In the genomic region with DNA sequence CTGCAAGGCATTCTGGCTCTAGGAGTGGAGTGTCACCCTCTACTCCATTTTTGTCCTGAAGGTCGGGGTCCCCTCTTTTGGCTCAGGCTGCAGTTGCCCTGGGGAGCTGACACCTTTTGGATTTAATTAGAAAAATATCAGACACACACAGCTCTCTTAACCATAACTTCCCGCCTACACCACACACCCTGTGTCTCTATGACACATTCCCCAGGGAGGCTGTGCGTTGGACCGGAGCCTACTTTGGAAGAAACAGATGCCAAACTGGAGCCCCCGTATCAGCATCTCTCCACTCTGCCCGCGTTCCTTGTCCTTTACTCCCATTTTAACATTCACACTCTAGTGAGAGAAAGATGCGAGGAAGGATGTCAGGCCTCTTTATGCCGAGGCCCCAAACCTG, we compare ENCODE assay signal across 11 mouse cellular contexts. TPM values are rescaled to one million over a fixed set of nuclear protein-coding genes. Genes with fewer than 3 reads are reported as not detected.
DNase-seq lines count a peak whose midpoint lies in the region; ATAC-seq and TF ChIP-seq lines count a peak whose summit lies in the region.
"Had no signal": no experiment of that assay in that cellular context is flagged by ENCODE, and none has a peak within 500 bp of the region (broad histone marks: within the 10 kb centered on the region; RNA-seq: fewer than 3 reads in every experiment).

No protein-coding gene starts in this region.

- WGBS in cerebellum, adult 2 months: 38% methylated on average over 9 of the region's 9 CpGs
- WGBS in limb, embryonic 12.5 days: 74% methylated on average over 9 of the region's 9 CpGs
- 83% methylated on average over 9 of the region's 9 CpGs for WGBS in limb, embryonic 10.5 days
- 58% methylated on average over 9 of the region's 9 CpGs for WGBS in limb, embryonic 14.5 days
- 71% methylated on average over 9 of the region's 9 CpGs for WGBS in stomach, embryonic 16.5 days

- TF ChIP-seq POLR2A in cerebellum, adult 2 months (IDR thresholded peaks at IDR 0.05; ENCODE audit: borderline replicate concordance, insufficient read depth, low read length): no peak
- TF ChIP-seq POLR2A in limb, embryonic 14.5 days (IDR thresholded peaks at IDR 0.05; ENCODE audit: borderline replicate concordance, extremely low read depth, insufficient read depth, insufficient read length): no peak

- H3K4me2 ChIP-seq in limb, embryonic 12.5 days: 0 out of 2 replicates have a peak overlapping the region, but pooled peaks have one; percentile 99
- H3K4me2 ChIP-seq in limb, embryonic 14.5 days (replicated peaks; ENCODE audit: low read depth, low read length, severe bottlenecking): peak overlapping the region; percentile 95
- peak overlapping the region; percentile 99 for H3K4me2 ChIP-seq in stomach, embryonic 16.5 days (ENCODE audit: low read depth, low read length)

- no peak for TF ChIP-seq CTCF in cerebellum, adult 2 months (IDR thresholded peaks at IDR 0.05; ENCODE audit: borderline replicate concordance, insufficient read depth, low read depth, low read length)

- no peak for ATAC-seq in limb, embryonic 12.5 days (ENCODE audit: insufficient number of reproducible peaks, insufficient read depth, low FRiP score, low TSS enrichment, low read depth)
- no peak for ATAC-seq in limb, embryonic 14.5 days (ENCODE audit: low FRiP score, low read depth)
- ATAC-seq in stomach, embryonic 16.5 days (ENCODE audit: insufficient read depth, low FRiP score): no peak
- ATAC-seq: inflammation-experienced regulatory T-cells, adult 6 months; liver, embryonic 12.5 days had no signal

- no peaks in the 10 kb centered on the region for H3K9me3 ChIP-seq in limb, embryonic 12.5 days
- H3K9me3 ChIP-seq in limb, embryonic 10.5 days (replicated peaks): no peaks in the 10 kb centered on the region
- no peaks in the 10 kb centered on the region for H3K9me3 ChIP-seq in limb, embryonic 14.5 days (ENCODE audit: control insufficient read depth, low read length)
- no peaks in the 10 kb centered on the region for H3K9me3 ChIP-seq in stomach, embryonic 16.5 days (replicated peaks; ENCODE audit: control insufficient read depth, low read length)
- H3K9me3 ChIP-seq: liver, embryonic 12.5 days had no signal

- peaks cover 12% of the 10 kb centered on the region for H3K4me1 ChIP-seq in cerebellum, adult 2 months (ENCODE audit: control insufficient read depth, insufficient read depth, low read length)
- peaks cover 20% of the 10 kb centered on the region for H3K4me1 ChIP-seq in limb, embryonic 12.5 days (replicated peaks)
- peaks cover 36% of the 10 kb centered on the region for H3K4me1 ChIP-seq in limb, embryonic 10.5 days
- H3K4me1 ChIP-seq in limb, embryonic 14.5 days (ENCODE audit: control insufficient read depth, insufficient read depth, low read length): peaks cover 4% of the 10 kb centered on the region
- peaks cover 14% of the 10 kb centered on the region; the same call in 1 of the 2 replicates for H3K4me1 ChIP-seq in stomach, embryonic 16.5 days (ENCODE audit: control insufficient read depth, insufficient read depth, low read length)

- no peak for DNase-seq in cerebellum, adult 2 months
- no peak for DNase-seq in cerebellum, postnatal 4 days (ENCODE audit: low spot score in 2 of 2)
- no peak for DNase-seq in limb, embryonic 10.5 days (ENCODE audit: low spot score)
- no peak for DNase-seq in limb, embryonic 14.5 days (ENCODE audit: low spot score)
- no peak for DNase-seq in adrenal gland, adult 18-20 months (ENCODE audit: low spot score in 2 of 2)
- DNase-seq in kidney, postnatal 25 days: no peak
- DNase-seq: adrenal gland, postnatal 25 days had no signal

- H3K27me3 ChIP-seq in cerebellum, adult 2 months (ENCODE audit: control insufficient read depth, insufficient read depth, low read length): no peaks in the 10 kb centered on the region
- peaks cover 36% of the 10 kb centered on the region for H3K27me3 ChIP-seq in limb, embryonic 12.5 days
- H3K27me3 ChIP-seq in limb, embryonic 10.5 days (ENCODE audit: low read depth, poor library complexity, severe bottlenecking): peaks cover 34% of the 10 kb centered on the region
- H3K27me3 ChIP-seq in limb, embryonic 14.5 days (ENCODE audit: control insufficient read depth, insufficient read depth, low read length): no peaks in the 10 kb centered on the region
- H3K27me3 ChIP-seq in stomach, embryonic 16.5 days (ENCODE audit: control insufficient read depth, insufficient read depth, low read length): no peaks in the 10 kb centered on the region

- H3K27ac ChIP-seq in cerebellum, adult 2 months (ENCODE audit: insufficient read depth, low read length): peak overlapping the region; percentile 34; the same call in 1 of the 2 replicates
- H3K27ac ChIP-seq in limb, embryonic 12.5 days: no peak overlapping the region
- H3K27ac ChIP-seq in limb, embryonic 10.5 days: no peak overlapping the region
- no peak overlapping the region for H3K27ac ChIP-seq in limb, embryonic 14.5 days (replicated peaks; ENCODE audit: low read depth, low read length)
- peak overlapping the region; percentile 72 for H3K27ac ChIP-seq in stomach, embryonic 16.5 days (ENCODE audit: low read length)
- H3K27ac ChIP-seq: liver, embryonic 12.5 days had no signal

- H3K4me3 ChIP-seq in cerebellum, adult 2 months (replicated peaks; ENCODE audit: insufficient read depth, low read depth, low read length): no peak overlapping the region
- no peak overlapping the region for H3K4me3 ChIP-seq in limb, embryonic 12.5 days (replicated peaks)
- no peak overlapping the region for H3K4me3 ChIP-seq in limb, embryonic 10.5 days
- no peak overlapping the region for H3K4me3 ChIP-seq in limb, embryonic 14.5 days (replicated peaks; ENCODE audit: low read length)
- H3K4me3 ChIP-seq in stomach, embryonic 16.5 days (replicated peaks; ENCODE audit: low read length): peak overlapping the region; percentile 82
- H3K4me3 ChIP-seq: liver, embryonic 12.5 days had no signal

- peaks cover 14% of the 10 kb centered on the region for H3K36me3 ChIP-seq in limb, embryonic 12.5 days
- H3K36me3 ChIP-seq in limb, embryonic 10.5 days: peaks cover 16% of the 10 kb centered on the region
- peaks cover 15% of the 10 kb centered on the region for H3K36me3 ChIP-seq in limb, embryonic 14.5 days (ENCODE audit: control insufficient read depth, insufficient read depth, low read length)
- H3K36me3 ChIP-seq in stomach, embryonic 16.5 days (ENCODE audit: control insufficient read depth, insufficient read depth, low read length): no peaks in the 10 kb centered on the region

- no peak overlapping the region for H3K9ac ChIP-seq in limb, embryonic 12.5 days (replicated peaks)
- H3K9ac ChIP-seq in limb, embryonic 14.5 days (ENCODE audit: low read depth, low read length, severe bottlenecking): no peak overlapping the region
- H3K9ac ChIP-seq in stomach, embryonic 16.5 days (ENCODE audit: low read length): peak overlapping the region; percentile 19; the same call in 1 of the 2 replicates
- H3K9ac ChIP-seq: liver, embryonic 12.5 days had no signal

RNA-seq across cellular contexts. Expression of a gene that starts 1.9 kb away (rescaled TPM):
- polyA plus RNA-seq in cerebellum, adult 2 months (2012; rRNA removed): 56.8 and 58.0 TPM in 2 replicates
- 2.5 and 3.3 TPM in 2 replicates for polyA plus RNA-seq in limb, embryonic 12.5 days (2016; fragmentation: Nextera tagmentation; extraction: Ambion mirVana)
- 1.4 and 1.9 TPM in 2 replicates for polyA plus RNA-seq in limb, embryonic 10.5 days (2016; fragmentation: Nextera tagmentation; extraction: Ambion mirVana)
- 31.4 and 41.8 TPM in 2 replicates for polyA plus RNA-seq in limb, embryonic 14.5 days (2012; rRNA removed)
- polyA plus RNA-seq in limb, embryonic 14.5 days (2014; fragmentation: Nextera tagmentation; extraction: Ambion mirVana): 8.8 and 8.9 TPM in 2 replicates
- polyA plus RNA-seq in stomach, embryonic 16.5 days (2015; fragmentation: Nextera tagmentation; extraction: Ambion mirVana): 6.5 and 7.8 TPM in 2 replicates
- total RNA-seq in adrenal gland, adult 18-20 months (2021): under 1 TPM; 0.36 to 0.58 TPM

RNA-seq across cellular contexts. Expression of a gene that starts 24.9 kb away (rescaled TPM):
- polyA plus RNA-seq in cerebellum, adult 2 months (2012; rRNA removed): 25.8 and 27.3 TPM in 2 replicates
- polyA plus RNA-seq in limb, embryonic 12.5 days (2016; fragmentation: Nextera tagmentation; extraction: Ambion mirVana): 5.6 and 5.8 TPM in 2 replicates
- polyA plus RNA-seq in limb, embryonic 10.5 days (2016; fragmentation: Nextera tagmentation; extraction: Ambion mirVana): 5.4 and 6.2 TPM in 2 replicates
- polyA plus RNA-seq in limb, embryonic 14.5 days (2012; rRNA removed): 10.5 and 11.4 TPM in 2 replicates
- polyA plus RNA-seq in limb, embryonic 14.5 days (2014; fragmentation: Nextera tagmentation; extraction: Ambion mirVana): 4.7 and 4.9 TPM in 2 replicates
- polyA plus RNA-seq in stomach, embryonic 16.5 days (2015; fragmentation: Nextera tagmentation; extraction: Ambion mirVana): 5.0 and 5.3 TPM in 2 replicates
- total RNA-seq in adrenal gland, adult 18-20 months (2021): 10 to 100 TPM; 20.0 to 22.2 TPM

RNA-seq across cellular contexts. Expression of a gene that starts 33.8 kb away (rescaled TPM):
- polyA plus RNA-seq in cerebellum, adult 2 months (2012; rRNA removed): 55.5 TPM in 2 replicates
- 48.1 and 54.1 TPM in 2 replicates for polyA plus RNA-seq in limb, embryonic 12.5 days (2016; fragmentation: Nextera tagmentation; extraction: Ambion mirVana)
- 46.7 and 51.9 TPM in 2 replicates for polyA plus RNA-seq in limb, embryonic 10.5 days (2016; fragmentation: Nextera tagmentation; extraction: Ambion mirVana)
- 52.4 and 56.8 TPM in 2 replicates for polyA plus RNA-seq in limb, embryonic 14.5 days (2012; rRNA removed)
- 34.1 and 40.4 TPM in 2 replicates for polyA plus RNA-seq in limb, embryonic 14.5 days (2014; fragmentation: Nextera tagmentation; extraction: Ambion mirVana)
- 25.1 and 26.3 TPM in 2 replicates for polyA plus RNA-seq in stomach, embryonic 16.5 days (2015; fragmentation: Nextera tagmentation; extraction: Ambion mirVana)
- total RNA-seq in adrenal gland, adult 18-20 months (2021): 10 to 100 TPM; 36.8 to 41.9 TPM

RNA-seq across cellular contexts. Expression of a gene that starts 43.2 kb away (rescaled TPM):
- 99.1 and 103 TPM in 2 replicates for polyA plus RNA-seq in cerebellum, adult 2 months (2012; rRNA removed)
- 32.7 and 35.3 TPM in 2 replicates for polyA plus RNA-seq in limb, embryonic 12.5 days (2016; fragmentation: Nextera tagmentation; extraction: Ambion mirVana)
- polyA plus RNA-seq in limb, embryonic 10.5 days (2016; fragmentation: Nextera tagmentation; extraction: Ambion mirVana): 22.8 and 25.0 TPM in 2 replicates
- polyA plus RNA-seq in limb, embryonic 14.5 days (2012; rRNA removed): 76.9 and 81.1 TPM in 2 replicates
- polyA plus RNA-seq in limb, embryonic 14.5 days (2014; fragmentation: Nextera tagmentation; extraction: Ambion mirVana): 19.8 and 23.5 TPM in 2 replicates
- polyA plus RNA-seq in stomach, embryonic 16.5 days (2015; fragmentation: Nextera tagmentation; extraction: Ambion mirVana): 18.0 and 18.4 TPM in 2 replicates
- total RNA-seq in adrenal gland, adult 18-20 months (2021): 10 to 100 TPM; 82.3 to 97.4 TPM

Comparison
In these comparisons a context has a peak if more than half of its experiments do, and no peak if none do; other contexts are left out.
1. H3K27ac ChIP-seq: peak in cerebellum, adult 2 months (single experiment) and stomach, embryonic 16.5 days (single experiment); none in limb, embryonic 12.5 days (single experiment), limb, embryonic 10.5 days (single experiment) and limb, embryonic 14.5 days (single experiment).
2. Peak in every context shown above with its lines, with median percentiles within 50 percentile points of each other: H3K4me2 ChIP-seq.